Mouse (Mus musculus) monocyte, adult 2 months (primary cell): ENCODE results near the gene Rapsn.
A peak's percentile ranks its signal among the peaks of the same experiment; 100 is the strongest.

Experiments
- DNase-seq, 2 experiments: peaks; one replicate each; pipeline ENCODE4 v3.0.0; 2022; ENCODE audit warnings: low spot score in 2 of 2, low read depth in 1 of 2

Gene Rapsn

DNA sequence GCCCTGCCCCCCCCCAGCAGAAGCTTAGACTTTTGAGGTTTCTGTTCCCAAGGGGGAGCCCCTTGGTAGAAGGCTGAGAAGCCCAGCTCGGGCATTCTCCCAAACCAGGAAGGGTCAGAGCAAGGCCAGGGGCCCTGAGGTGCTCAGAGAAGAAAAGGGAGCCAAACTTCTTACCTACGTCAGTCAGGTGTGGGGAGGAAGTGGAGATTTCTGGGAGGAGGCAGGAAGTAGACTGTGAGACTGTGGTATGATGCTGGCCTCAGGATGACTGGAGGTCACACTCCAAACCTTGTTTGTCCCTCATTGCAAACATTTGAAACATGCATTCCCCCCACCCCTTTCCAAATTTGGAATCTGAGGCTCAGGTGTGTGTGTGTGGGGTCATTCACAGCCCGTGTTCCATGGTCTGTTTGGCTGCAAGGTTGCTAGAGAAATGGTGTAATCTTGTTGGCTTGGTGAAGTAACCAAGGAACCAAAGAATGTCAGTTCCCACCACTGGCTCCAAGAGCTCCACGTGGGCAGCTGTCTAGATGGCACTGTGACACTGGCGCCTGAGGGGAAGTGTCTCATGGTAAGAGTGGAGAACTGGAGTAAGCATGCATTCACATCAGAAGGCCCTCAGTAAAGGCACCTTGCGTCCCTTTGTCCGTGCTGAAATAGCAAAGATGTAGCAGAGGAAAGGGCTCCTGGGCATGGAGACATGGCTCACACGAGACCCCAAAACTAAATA, 45.5 kb downstream of the Rapsn start:
- peak in 1 of 2 experiments; percentile 65 for DNase-seq

DNA sequence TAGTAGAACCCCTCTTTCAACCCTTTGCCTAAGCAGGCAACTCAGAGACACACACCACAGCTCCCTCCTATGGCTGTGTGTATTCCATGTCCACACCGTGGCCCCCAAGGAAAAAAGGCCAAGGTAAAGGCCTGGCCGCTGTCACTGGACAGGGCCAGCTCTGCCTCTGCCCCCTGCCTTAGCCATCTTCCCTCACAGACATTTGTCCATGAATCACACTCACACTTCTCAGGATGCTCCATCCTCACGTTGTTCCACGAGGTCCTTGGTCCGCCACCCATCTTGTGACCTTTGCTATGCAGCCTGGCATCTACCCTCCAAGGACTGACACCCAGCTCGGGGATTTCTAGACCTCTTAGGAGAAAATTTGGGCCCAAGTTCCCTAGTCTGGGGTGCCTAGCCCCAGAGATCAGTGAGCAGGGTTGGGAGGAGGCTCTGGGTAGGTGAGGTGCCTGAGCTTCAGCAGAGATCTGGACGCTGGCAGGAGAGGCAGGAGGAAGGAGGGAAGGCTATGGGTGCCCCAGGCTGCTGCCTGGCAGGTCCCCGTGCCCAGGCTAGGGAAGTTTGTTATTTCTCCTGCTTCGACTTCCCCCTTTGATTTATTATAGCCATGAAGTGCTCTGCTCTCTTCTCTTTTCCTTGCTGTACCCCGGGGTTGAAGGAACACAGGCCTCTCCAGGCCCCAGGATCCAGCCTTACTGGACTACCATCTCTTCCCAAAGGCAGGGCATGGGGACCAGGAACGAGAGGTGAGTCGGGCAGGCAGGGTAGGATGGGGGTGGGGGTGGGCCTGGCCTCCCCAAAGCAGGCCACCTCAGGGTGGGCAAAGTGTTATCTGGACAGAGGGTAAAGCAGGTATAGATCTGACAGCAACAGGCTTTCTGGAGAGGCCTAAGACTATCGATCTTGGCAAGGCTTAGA, 46.6 kb downstream of the Rapsn start, which contains the start of gene Spi1:
TSS of gene Spi1 (plus strand) at position 616 of the 921 bp plus-strand sequence.
- DNase-seq = peak in 1 of 2 experiments; percentile 68

DNA sequence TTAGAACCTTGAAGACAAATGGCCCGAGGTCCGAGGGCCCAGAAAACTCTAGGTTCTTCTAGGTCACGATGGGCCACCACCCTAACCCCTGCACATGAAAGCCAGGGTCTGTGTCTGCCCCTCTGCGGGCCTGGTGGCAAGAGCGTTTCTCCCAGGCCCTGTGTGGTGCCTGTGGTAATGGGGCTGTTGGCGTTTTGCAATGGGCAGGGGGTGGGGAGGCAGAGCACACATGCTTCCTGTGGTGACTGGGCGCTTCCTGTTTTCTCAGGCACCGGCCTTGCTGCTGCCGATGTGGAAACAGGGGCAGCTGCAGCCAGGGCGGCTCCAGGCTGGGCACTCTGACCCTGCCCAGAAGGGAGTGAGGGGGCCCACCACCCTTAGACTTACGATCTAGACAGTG, 47.4 kb downstream of the Rapsn start:
- peak; percentile 86 to 89 for DNase-seq

DNA sequence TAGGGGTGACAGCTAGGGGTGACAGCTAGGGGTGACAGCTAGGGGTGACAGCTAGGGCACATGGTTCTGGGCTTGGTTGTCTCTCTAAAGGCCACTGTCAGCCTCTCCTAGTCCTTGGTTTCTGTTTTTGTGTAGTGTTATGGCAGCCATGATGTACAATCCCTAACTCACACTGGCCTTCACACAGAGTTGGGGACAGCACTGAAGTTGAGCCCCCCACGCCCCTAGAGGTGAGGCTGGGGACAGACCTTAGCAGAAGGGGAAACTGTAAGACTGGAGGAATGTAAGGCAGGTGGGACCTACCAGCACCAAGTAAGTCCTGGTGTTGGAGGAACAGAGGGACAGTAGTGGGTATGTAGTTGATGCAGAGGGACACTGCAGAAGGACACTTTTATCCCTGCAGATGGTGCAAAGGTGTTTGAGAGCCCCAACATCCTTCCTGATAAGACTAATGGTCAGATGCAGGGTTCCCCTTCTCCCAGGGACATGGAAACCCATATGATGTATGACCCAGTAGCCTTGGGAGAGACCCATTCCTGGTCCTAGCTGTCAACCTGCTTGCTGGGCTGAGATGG, 48.0 kb downstream of the Rapsn start:
- no peak for DNase-seq

DNA sequence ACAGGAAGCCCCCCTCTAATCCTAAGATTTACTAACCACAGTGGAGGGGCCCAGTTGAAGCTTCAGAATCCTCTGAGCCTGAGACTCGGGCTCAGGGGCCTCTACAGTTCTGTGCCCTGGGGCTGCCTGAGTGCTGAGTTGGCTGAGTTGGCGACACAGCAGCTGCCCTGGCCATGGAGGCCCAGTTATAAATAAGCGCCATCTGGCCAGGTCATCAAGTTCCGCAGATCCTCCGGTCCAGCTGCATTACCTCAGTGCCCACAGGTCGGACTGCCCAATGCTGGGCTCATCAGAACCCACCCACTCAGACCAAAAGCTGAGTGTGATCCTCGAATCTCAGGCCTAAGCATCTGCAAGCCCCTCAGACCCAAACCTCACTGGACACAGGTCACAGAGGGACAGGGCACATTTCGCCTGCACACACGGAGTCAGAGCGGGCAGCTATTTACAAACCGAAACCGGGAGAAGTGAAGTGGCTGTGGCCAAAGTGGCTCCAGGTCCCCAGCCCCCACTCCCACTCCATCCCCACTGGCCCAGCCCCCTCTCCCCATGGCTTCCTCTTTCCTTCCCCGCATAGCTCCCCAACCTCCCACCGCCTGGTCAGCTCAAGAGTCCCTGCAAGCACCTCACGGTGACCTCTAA, 48.9 kb downstream of the Rapsn start:
- peak in 1 of 2 experiments; percentile 70 for DNase-seq

DNA sequence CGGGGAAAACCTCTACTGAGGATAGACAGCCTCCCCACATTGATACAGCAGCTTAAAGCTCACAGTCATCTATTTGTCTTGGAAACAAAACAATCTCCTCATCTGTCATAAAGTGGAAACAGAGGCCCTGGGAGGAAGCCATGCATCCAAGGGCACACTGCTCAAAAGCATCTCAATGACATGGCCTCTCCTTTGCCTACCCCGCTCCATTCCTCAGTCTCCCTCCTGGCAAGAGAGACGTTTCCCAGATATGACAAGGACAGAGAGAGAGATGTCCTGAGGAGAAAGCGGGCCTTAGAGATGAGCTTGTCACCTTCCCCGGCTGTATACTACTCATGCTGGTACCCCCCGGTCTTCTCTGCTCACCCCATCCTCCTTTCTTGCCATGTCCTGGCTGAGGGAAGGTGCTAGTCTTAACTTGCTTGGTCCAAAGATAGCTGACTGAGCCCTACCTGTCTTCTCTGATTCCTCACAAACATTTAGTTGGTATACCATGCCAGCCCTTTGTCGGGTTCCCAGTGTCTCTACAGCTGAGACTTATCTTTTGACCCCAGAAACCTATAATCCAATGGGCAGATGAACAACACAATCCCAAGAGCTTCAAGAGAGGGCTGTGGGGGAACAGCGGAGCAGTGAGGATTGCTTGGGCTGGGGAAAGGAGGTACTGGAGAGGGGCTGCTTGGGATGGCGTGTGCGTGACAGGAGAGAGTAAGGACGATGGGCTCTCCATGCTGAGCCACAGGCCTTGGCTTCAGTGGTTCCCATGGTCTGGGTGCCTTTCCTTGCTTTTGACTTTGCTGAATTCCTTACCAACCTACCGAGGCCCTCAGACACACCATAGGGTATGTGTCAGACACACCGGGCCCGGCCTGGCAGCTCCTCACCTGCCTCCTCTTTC, 50.3 kb downstream of the Rapsn start:
- no peak for DNase-seq

DNA sequence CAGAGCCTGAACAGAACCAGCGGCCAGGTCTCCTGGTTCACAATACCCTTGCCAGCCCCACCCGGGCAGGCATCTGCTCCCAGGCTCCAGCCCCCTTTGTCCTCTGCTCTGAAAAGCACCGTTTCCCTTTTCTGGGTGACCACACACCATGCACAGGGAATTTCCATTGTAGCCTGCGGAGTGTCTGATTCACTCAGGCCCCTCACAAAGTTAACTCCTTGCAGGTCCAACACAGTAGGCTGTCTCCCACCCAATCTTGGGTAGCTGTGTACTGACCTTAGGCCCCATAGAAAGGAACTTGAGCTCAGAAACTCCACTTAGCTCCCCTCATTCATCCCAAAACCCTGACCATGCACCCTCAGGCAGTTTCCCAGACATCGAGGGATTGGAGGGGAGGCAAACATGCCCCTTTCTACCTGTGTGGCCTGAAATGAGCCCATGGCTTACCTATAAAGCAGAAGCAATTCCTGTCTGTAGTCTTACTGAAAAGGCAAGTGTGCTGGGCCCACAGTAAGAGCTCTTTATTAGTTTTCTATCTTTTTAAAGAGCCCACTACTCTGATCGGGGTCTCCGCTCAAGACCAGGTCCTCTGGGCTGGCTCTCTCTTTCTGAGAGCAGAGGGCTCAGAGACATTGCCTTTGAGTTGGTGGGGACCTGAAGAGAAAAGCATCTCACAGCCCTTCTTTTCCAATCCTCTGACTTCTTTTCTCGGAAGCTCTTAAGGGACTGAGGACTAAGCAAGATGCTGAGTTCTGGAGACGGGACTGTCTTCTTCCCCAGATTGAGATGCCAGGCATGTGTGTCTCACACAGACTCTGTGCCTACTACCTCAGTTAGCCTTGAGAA, 51.2 kb downstream of the Rapsn start:
- peak in 1 of 2 experiments; percentile 80 for DNase-seq

DNA sequence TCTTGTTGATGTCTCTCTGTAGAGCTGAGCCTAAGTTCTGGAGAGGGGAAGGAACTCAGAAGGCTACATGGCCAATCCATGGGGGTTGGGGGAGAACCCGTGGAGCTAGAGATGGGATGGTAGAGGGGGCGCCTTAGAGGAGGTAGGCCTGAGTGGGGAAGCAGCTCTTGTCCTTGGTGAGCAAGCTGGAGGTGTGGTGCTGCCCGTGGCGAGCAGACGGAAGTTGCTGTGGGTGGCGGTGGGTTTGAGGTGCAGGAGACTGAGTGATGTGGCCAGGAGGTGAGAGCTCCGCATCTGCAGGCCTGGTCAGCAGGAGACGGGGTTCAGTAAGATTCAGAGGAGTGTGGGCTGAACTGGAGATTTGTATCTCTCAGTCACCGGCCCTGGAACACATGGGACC, 52.0 kb downstream of the Rapsn start:
- DNase-seq = no peak

DNA sequence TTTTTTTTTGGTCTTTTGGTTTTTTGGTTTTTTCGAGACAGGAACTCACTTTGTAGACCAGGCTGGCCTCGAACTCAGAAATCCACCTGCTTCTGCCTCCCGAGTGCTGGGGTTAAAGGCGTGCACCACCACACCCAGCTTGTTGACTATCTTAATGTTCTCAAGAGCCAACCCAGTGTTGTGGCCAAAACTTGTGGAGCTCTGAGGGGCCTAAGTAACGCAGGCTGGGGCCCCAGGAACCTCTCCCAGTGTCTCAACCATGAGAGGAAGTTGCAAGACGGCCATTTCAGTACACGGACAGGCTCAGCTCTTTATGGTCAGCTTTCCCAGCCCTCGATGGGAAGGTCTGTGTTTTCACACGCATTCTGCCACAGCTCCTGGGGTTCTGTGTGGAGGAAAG, 53.6 kb downstream of the Rapsn start:
- DNase-seq = peak in 1 of 2 experiments; percentile 54

DNA sequence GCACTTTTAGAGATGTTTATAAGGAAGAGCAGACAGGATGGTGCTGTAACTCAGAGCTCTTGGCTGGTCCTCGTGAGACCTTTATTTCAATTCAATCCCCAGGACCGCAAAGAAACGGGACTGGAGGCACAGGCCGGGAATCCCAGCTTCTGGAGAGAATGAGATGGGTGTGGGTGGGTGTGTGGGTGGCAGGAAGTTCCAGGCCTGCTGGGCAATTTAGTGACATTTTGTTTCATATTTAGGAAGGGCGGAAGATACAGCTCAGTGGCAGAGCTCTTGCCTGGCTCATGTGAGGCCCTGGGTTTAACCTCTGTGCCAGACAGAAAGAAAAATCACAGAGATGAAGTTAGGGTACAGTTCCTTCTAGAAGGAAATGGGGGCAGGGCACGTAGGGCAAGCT, 54.8 kb downstream of the Rapsn start:
- DNase-seq = no peak

DNA sequence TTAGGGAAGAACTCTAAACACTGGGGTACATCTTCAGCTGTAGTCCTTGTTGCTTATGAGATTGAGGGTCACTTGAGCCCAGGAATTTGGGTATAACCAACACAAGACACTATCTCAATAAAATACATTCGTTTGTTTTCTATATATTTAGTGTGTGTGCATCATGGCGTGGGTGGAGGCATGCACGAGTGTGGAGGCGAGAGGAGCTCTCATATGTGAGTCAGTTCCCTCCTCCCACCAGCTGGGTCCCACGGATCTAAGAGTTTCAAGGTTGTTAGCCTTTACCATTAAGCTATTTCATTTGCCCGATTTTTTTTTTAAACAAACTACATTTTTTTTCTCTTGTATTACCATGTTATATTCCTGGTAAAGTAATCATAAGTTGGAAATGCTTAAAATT, 55.4 kb downstream of the Rapsn start:
- DNase-seq = no peak
